Mouse (Mus musculus): ENCODE results near the gene Foxo6. TPM values are rescaled to one million over a fixed set of nuclear protein-coding genes. Genes with fewer than 3 reads are reported as not detected.

Gene Foxo6
- total RNA-seq (2021): 1 to 10 TPM; 2.2 to 2.7 TPM
- long read RNA-seq, experiment 1, transcript Foxo6-201 (2 exons, 2,615 nt): major isoform, 5 of 7 reads
- long read RNA-seq, experiment 1, partial matches to known transcripts: 0 of 7 reads
- long read RNA-seq, experiment 1, other reads (novel, unspliced or antisense): 2 of 7 reads
- long read RNA-seq, experiment 2, partial matches to known transcripts: 0 of 1 reads
- long read RNA-seq, experiment 2, other reads (novel, unspliced or antisense): 0 of 1 reads

DNA sequence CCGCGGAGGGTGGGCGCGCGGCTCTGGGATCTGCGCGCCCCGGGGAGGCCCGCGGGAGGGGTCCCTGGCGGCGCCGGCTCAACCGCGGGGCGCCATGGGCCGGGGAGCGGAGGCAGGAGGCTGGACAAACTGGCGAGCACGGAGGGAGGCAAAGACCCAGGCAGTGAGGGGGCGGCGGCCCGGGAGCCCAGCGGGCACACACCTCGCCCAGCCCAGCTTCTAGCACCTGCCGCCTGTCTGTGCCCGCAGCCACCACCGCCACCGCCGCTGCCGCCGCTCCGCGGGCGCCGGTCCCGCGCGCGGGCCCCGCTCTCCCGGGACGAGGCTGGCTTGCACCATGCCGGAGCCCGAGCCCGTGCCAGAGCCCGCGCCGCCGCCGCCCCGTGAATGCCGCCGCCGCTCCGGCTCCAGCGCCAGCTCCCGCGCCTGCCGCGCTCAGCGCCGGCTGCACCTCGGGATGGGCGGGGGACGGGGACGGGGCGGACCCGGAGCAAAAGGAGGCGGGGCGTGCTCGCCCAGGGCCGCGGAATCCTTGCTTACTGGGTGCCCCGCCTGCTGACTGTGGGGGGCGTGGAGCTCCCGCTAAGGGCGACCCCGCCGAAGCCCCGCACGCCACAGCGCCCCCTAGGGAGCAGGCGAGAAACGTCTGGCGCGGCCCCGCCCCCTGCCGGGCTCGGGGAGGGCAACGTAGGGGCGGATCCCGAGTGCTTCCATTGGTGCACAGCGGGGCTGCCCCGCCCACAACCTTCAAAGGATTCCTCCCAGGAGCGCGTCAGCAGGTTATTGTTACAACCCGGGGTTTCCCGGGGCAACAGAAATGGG, at the start of gene Foxo6:
Gene Foxo6 (minus strand): TSS at position 60 of the 822 bp plus-strand sequence.
- DNase-seq: peak; percentile 95 to 97

- DNase-seq: no peak
These were observed 47.2 kb upstream of the Foxo6 start for GRCm38 (mm10) chr4:120334316-120334715.

GRCm38 (mm10) chr4:120332934-120333421, 45.8 kb upstream of the Foxo6 start:
- no peak for DNase-seq

DNA sequence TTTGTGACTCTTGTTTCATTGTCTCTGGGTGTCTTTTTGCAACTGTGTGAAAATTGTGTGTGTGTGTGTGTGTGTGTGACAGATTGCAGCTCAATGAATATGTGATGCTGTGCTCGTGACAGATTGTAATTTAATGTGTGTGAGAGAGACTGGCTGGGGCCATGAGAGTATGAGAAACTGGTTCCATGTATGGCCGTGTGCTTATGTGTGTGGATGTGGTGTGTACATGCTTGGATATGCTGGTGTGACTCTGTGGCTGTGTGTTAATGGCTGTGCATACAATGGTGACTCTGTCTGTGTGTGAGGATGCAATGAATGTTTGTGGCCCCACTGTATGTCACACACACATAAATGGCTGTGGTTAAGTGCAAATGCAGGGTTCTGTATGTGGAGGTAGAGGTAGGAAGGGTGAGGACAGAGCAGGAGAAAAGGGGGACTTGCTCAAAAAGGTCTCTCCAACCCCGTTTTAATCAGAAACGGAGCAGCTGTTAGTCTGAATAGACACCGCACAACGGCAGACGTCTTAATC, 45.3 kb upstream of the Foxo6 start:
- no peak for DNase-seq

DNA sequence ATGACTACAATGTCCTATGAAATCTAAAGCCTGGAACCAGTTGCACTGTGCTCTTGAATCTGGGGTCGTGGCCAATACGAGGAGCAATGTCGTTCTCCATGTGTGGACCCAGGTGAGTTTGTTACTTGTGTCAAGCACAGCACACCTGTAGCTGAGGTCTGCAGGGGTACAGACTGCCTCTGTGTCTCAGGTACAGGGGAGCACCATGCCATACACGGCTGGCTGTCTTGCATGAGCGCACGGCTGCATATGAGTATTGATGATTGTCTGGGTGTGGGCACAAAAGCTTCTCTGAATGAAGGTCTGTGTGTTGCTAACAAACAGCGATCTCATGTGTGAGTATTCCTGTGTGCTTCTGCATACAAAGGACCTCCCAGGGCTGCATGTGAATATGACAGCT, 44.8 kb upstream of the Foxo6 start:
- DNase-seq: no peak

- no peak for DNase-seq
These were observed 44.4 kb upstream of the Foxo6 start for GRCm38 (mm10) chr4:120331541-120331940.

- no peak for DNase-seq
These were observed 38.6 kb upstream of the Foxo6 start for GRCm38 (mm10) chr4:120325748-120326147.

GRCm38 (mm10) chr4:120325051-120325450, 37.9 kb upstream of the Foxo6 start:
- no peak for DNase-seq

DNA sequence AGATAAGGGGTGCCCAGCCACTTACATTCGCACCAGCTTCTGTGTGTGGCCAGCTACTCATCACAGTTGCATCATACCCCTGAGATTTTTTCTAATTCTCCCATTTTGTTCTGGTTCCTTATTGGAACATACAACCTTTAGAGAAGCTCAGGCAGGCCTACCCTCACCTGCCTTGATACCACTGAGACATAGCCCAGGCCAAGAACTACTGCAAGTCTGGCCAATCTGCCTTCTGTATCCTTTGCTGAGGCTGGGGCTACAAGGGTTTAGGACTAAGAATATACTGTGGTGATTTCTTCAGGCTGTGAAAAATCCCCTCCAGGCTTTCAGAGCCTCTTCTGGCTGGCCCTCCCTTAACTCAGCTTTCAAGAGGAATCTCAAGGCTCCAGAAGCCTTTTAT, 36.7 kb upstream of the Foxo6 start:
- no peak for DNase-seq

- DNase-seq: peak; percentile 28 to 75
These were observed 36.0 kb upstream of the Foxo6 start for GRCm38 (mm10) chr4:120323198-120323597.

DNA sequence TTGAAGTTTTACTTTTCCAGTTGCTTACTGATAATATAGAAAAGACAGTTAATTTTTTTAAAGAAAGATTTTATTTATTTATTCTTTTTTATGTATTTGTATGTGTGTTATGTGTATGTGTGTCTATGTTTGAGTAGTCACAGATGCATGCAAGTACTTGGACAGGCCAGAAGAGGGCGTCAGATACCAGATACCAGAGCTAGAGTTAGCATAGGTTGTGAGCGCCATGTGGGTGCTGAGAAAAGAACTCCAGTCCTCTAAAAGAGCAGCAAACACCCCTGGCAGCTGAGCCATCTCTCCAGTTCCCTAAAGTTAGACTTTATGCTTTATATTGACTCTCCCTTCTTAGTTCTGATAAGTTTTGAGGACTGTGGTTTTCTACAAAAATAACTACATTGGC, 30.4 kb upstream of the Foxo6 start:
- DNase-seq: no peak

DNA sequence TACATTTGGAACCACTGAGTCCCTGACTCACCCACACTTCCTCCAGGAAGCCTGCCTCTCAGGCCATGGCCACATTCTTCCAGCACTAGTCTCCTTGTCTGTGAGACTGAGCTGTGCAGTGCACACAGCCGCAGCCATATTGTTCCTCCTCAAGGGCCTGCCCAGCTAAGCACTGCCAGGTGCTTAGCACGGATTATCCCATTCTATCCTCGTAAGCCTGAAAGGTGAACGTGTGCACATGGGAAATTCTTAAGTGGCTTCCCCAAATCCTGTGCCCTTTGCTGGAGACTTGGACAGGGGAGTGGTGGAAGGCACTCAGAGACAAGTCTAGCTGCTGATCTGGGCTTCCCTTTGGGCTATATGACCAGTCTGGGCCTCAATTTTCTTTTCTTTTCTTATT, 29.6 kb upstream of the Foxo6 start:
- no peak for DNase-seq

GRCm38 (mm10) chr4:120314571-120314970, 27.4 kb upstream of the Foxo6 start:
- no peak for DNase-seq

DNA sequence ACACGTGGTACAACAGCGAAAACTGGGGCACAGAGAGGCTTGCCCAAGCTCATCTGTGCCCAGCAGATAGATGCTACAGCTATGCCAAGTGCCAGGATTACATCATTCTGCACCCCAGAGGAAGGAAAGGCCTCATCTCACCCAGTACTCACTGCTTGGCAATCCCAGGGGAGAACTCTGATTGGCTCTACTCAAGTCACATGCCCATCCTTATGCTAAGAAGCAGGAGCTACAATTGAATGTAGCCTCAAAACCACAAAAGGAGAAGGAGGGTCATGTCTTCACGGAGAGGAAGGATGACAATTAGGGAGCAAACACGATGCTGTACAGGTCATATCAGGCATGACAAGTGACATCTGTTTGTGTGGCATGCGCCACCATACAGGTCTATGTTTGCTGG, 26.2 kb upstream of the Foxo6 start:
- DNase-seq: no peak

DNA sequence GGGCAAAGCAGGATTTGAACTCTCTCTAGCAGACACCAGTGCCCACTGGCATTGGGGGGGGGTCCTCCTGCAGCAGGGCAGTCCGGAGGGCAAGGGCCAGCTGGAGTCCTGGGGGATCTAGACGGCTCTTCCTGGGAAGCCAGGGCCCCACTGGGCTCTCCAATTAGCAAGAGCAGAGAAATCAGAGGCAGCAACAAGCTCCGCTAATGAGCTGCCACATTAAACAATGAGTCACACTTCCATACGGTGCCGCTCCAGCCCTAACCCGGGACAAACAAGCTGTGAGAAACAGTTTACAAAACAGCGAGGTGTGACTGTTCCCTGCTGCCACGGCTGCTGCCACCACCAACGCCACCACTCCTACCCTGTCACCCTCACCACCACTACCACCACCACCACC, 17.4 kb upstream of the Foxo6 start:
- DNase-seq: no peak

DNA sequence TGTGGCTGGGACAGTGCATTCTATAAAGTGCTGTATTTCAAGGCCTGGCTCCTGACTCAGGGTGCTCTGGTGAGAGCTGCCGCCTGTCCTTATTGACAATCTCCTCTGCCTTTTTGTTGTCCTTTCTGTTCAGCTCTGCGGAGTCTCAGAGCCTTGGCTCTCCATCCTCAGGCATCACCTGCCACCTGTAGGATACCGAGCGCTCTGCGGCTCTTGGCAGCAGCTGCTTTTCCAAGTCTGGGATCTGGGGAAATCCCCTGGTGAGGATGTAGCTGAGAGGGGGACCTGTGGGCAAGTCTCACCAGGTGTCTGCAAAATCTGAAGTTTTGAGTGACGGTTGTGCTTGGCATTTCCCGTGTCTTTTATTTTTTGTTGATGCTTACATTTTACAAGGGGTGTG, 12.1 kb upstream of the Foxo6 start:
- DNase-seq: no peak

DNA sequence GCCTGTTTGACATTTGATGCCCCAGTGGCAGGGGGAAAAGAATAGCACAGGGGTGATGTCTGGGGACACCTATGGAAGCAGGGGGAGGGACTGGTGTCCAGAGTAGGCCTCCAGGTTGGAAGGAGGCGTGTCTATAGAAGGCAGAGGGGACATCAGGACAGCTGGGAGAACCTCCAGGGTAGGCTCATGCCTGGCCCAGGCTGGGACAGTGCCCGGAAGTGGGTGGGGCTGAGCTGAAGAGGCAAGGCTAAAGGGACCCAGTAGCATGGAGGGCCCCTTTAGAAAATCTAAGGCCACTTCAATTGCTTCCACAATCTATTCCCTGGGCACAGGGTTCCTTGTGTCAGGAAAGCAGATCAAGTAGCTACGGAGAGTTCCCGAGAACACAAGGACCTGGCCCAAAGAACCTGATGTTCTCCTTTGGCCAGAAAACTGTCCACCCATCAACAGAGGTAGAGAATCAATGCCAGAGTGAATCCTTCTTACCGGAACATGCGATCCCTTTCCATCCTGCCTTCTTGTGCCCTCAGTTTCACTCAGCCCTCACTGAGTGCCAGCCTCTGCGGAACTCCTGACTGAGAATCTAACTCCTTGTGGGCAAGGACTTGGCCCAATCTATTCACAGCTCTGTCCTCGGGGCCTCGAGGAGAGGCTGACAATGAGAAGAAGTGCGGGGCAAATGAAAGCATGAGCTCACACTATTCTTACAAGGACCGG, 4.1 kb upstream of the Foxo6 start:
- DNase-seq: peak; percentile 83 to 84

DNA sequence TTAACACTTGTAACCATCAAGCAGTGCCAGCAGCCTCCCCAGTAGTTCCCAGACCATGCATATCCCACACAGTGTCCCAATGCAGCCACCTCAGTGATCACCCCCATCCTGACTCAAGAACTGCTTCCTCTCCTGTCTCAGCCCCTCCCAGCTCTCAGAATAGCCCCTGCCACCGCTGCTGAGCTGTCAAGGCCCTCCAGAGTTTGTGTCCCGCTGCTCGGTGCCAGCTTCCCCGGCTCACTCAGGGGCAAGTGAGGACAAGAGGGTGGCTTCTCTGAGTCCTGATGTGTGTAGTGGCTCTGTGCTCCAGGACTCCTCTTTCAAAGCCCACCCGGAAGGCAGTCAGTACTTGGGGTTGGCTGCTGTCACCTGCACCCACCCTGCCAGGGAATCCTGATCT, 3.3 kb upstream of the Foxo6 start:
- DNase-seq: peak; percentile 40 to 50

GRCm38 (mm10) chr4:120289181-120289965, 2.2 kb upstream of the Foxo6 start:
- DNase-seq: no peak

DNA sequence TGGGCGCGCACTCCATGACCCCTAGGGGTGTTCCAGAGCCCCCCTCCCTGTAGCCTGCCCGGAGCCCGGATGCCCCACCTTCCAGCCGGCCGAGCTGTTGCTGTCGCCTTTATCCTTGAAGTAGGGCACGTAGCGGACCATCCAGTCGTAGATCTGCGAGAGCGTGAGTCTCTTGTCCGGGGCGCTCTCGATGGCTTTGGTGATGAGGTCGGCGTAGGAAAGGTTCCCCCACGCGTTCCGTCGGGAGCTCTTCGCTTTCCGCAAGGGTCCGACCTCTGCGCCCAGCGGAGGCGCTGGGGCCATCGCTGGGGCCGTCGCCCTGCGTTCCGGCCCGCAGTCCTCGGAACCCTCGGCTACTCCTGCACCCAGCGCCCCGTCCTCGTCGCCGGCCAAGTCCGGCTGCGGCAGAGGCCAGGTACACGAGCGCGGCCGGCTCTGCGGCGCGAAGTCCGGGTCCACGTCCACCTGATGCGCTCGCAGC, 348 bp downstream of the Foxo6 start:
- DNase-seq: peak in 1 of 2 experiments; percentile 33

GRCm38 (mm10) chr4:120285730-120286129, 1.4 kb downstream of the Foxo6 start:
- DNase-seq: no peak

DNA sequence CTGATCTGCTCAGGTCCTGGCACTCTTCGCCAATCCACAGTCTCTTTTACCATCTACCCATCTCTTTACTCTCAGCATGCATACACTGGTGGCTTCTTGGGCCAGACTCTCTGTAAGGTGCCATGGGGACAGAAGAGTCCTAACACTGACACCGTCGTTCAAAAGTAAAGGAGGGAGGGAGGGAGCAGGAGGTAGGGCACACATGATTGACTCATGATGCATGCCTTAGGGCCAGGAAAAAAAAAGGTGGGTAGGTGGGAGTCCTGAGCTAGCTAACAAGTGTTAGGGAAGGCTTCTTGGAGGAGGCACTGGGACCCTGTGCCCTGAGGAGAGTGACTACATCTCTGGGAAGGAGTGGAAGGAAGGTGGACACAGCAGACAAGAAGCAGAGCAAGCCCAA, 1.9 kb downstream of the Foxo6 start:
- DNase-seq: no peak
